Mouse (Mus musculus) left cerebral cortex, postnatal 4 days (tissue): ENCODE data around the gene Gapvd1. TPM values are rescaled to one million over a fixed set of nuclear protein-coding genes. Genes with fewer than 3 reads are reported as not detected.
"Not testable (repeated sequence)": the region's sequence is repeated elsewhere in the genome, so short reads cannot be mapped to it uniquely, and the experiment has no call there.

Experiments
- DNase-seq: peaks from one replicate; pipeline ENCODE4 v3.0.0-alpha.2; 2022
- intact Hi-C: fragments of 180-260 bp; cut with DNase I; formaldehyde crosslinking; loops from one replicate; pipeline ENCODE4 v1.15.1; 2025
- total RNA-seq, 2 experiments: library from RNA; stranded (reverse); gene quantifications; 2 replicates each; pipeline ENCODE4 v1.2.3; 2021

Gapvd1 gene
- 100 to 1,000 TPM; 119 to 123 TPM for total RNA-seq

DNA sequence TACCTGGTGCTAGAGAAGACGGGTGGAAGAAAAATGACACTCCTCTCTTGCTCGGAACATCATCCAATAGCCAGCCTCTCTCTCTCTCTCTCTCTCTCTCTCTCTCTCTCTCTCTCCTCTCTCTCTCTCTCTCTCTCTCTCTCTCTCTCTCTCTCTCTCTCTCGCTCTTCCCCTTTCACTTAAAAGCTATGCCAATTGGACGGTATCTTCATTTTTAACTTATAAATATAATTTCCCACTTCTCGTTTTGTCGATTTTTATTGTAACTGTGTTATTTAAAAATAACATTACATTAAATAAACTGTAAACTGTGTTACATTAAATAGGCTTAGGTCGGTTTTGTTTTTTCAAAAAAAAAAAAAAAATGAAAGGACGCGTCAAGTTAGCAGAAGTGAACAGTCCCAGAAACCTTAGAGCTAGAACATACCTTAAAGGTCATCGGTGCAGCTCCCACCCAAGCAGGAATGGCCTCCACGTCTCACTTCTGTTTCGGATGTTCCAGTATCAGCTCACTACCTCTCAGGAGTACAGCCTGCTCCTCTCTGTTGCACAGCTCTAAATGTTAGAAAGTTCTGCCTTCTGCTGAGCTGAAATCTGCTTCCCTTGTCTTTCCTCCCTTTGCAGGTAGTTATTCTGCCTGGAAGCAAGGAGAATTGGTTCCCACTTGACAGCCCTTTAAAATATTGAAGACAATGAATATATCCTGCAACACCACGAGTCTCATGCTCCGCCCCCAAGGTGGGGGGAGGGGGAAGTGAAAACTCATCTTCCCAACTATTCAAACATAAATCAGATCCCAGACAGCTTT, at the start of gene Gapvd1:
Gene Gapvd1, minus strand, starts transcription at position 682 of the 808 bp plus-strand sequence.
- peak; percentile 18 for DNase-seq

GRCm38 (mm10) chr2:34804815-34805214, 49.8 kb upstream of the Gapvd1 start:
- no peak for DNase-seq
- intact Hi-C loops: no loop called here

More for the DNA sequence above, at the start of gene Gapvd1:
- intact Hi-C loops: no loop called here

- no peak for DNase-seq
- intact Hi-C loops: no loop called here
Observed at GRCm38 (mm10) chr2:34804172-34804571, 49.1 kb upstream of the Gapvd1 start.

GRCm38 (mm10) chr2:34803746-34804145, 48.7 kb upstream of the Gapvd1 start:
- intact Hi-C loops: no loop called here
- DNase-seq: no peak

DNA sequence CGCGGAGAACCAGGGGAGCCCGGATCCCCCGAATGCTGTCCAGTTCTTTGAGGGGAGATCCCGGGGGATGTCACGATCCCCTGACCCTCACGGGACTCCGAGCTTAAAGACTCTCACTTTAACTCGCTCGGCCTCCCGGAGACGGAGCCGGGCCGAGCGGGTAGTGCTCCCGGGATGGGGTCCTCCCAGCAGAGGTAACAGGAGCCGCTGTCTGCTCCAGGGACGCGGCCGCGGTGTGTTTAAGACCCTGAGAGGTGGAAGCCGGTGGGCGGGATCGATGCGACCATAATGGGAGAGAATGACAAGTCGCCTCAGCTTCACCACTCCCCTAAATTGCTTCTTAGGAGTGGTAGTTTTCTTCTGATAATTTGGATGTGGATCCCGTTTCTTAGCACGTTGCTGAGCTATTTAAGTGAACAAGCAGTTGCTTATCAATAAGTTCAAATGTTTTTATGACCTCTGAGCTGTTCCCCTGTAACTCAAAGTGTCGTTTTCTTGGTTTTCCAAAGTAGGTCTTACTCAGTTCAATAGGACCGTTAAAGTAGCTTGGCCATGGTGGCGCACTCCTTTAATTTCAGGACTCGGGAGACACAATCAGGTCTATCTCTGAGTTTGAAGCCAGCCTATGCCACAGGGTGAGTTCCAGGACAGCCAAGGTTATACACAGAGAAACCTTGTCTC, 47.7 kb upstream of the Gapvd1 start:
- intact Hi-C loops, DNase-seq: not testable (repeated sequence)

GRCm38 (mm10) chr2:34801516-34802482, 46.8 kb upstream of the Gapvd1 start:
- intact Hi-C loops: no loop called here
- DNase-seq: peak; percentile 97

DNA sequence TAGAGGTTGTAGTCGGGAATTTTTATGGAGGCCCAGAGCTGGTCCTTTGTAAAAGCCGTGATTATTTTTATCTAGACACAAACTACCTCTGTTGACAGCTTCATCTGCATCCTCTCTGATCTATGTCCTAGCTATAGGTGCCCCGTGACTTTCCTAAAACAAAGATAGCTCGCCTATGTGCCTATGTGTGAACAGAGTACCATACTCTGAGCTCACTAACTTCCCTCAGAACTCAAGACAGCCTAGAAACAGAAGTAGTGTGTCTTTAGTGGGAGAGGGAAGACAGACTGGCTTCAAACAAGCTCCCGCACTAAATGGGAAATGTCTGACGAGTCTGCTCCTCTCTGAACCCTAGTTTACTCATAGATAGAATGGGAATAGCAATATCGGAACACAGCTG, 45.3 kb upstream of the Gapvd1 start:
- no peak for DNase-seq
- intact Hi-C loops: no loop called here

GRCm38 (mm10) chr2:34799357-34800256, 44.6 kb upstream of the Gapvd1 start, which contains the start of gene Rabepk:
Gene Rabepk (minus strand): TSS chr2:34799912.
- DNase-seq: peak; percentile 72
- intact Hi-C loops: no loop called here

GRCm38 (mm10) chr2:34795426-34795825, 40.4 kb upstream of the Gapvd1 start:
- no peak for DNase-seq
- intact Hi-C loops: no loop called here

- DNase-seq: no peak
- intact Hi-C loops: no loop called here
Observed at GRCm38 (mm10) chr2:34794511-34794910, 39.5 kb upstream of the Gapvd1 start.

DNA sequence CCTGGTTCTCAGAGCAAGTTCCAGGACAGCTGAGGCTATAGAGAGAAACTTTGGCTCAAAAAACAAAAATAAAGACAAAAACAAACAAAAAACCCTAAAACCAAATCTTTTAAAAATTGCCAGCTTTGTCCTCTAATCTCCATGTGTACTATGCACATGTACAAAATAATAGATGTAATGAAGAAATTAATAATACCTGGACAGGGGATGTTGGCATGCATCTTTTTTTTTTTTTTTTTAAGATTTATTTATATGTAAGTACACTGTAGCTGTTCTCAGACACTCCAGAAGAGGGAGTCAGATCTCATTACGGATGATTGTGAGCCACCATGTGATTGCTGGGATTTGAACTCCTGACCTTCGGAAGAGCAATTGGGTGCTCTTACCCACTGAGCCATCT, 37.5 kb upstream of the Gapvd1 start:
- intact Hi-C loops, DNase-seq: not testable (repeated sequence)

DNA sequence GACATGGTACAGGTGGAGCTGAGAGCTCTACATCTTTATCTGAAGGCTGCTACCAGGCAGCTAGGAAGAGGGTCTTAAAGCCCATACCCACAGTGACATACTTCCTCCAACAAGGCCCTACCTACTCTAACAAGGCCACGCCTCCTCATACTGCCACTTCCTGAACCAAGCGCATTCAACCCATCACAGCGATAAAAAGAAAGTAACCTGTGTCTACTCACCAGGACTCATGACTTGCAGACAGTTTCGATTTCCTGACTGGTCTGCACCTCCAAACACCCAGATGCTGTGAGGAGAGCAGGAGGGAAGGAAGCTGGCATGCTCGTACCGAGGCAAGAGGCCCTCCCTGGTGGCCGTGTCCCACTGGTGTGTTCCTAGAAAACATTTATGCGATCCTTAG, 35.2 kb upstream of the Gapvd1 start:
- intact Hi-C loops: no loop called here
- DNase-seq: no peak

GRCm38 (mm10) chr2:34784085-34784484, 29.1 kb upstream of the Gapvd1 start:
- intact Hi-C loops: no loop called here
- DNase-seq: no peak

- intact Hi-C loops: no loop called here
- DNase-seq: no peak
Observed at GRCm38 (mm10) chr2:34783064-34784020, 28.3 kb upstream of the Gapvd1 start.

DNA sequence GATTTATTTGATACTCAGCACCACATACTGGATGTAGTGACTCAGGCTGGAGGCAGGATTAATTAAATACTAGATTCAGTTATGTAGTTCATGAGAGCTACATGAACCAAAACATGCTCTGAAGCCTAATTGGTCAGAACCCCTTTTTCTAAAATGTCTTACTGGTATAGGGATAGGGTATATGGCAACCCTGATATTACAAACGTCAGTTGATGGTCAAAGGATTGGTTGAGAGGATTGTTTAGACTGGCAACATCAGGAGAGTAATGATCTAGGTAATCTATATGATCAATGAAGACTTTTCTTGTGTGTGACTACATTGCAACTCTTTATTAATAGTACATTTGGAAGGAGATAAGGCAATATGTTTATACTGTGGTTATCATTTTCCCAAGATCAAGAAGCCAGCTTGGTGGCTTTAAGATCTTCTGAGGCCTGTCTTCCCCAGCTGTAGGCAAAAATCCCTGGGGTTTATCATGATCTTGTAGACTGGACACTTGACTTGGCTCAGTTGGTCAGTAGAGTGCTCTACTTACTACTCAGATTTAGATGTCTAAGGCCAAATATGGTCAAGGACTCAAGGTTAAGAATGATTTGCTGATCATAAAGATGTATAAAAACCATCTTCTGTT, 22.3 kb upstream of the Gapvd1 start:
- intact Hi-C loops: no loop called here
- DNase-seq: no peak

- DNase-seq: no peak
- intact Hi-C loops: no loop called here
Observed at GRCm38 (mm10) chr2:34774493-34774892, 19.5 kb upstream of the Gapvd1 start.

DNA sequence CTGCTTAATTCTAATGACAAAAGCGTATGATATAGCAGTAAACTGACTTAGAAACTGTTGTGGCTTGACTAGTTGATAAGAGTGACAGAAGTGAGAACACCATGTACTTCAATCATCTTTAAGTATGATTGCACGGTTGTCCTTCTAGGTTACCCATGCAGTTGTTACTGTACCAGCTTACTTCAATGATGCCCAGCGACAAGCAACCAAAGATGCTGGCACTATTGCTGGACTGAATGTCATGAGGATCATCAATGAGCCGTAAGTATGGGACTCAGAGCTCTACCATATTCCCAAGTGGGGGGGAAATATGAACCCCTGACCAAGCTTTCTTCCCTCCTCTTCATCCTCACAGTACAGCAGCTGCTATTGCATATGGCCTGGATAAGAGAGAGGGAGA, 18.6 kb upstream of the Gapvd1 start:
- intact Hi-C loops: no loop called here
- no peak for DNase-seq
